Mouse (Mus musculus) erythroblast, embryonic 14.5 days (primary cell): ENCODE results near the gene Zfp629.

Experiments used
- GATA1 ChIP-seq: IDR thresholded peaks from 2 replicates; pipeline ENCODE4 v1.6.1; 2012; ENCODE audit warnings: low read length, inconsistent platforms, mixed read lengths
- TAL1 ChIP-seq: IDR thresholded peaks from 3 replicates; pipeline ENCODE4 v1.6.1; 2012; ENCODE audit warnings: low read length, inconsistent platforms, mixed read lengths

DNA sequence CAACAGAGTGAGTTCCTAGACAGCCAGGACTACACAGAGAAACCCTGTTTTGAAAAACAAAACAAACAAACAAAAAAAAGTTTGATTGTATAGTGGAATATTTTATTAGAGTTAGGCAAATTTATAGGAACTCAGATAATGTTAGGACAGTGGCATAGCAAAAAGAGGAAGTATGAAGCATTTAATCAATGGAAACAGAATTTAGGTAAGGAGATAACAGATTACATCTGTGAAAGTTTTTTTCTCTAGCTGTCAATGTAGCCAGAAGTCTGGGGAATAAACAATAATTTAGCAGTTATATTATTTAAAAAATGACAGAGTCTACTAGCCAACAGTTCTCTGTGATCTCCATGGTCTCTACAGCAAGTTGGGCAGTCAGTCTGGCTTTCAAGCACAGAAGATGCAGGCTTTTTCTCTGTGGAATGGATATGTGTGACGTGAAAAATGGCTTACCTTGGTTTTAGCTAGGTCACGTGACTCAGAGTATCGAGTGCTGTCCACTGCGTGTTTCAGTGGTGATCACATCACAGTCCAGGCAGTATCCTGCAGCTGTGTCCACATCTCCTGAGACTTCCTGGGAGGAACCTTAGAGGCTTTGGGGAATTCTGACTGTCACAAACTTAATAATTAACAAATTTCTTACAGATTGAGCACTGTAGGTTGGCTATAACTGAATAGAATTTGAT is 33.1 kb upstream of the Zfp629 start:
- TF ChIP-seq TAL1 (no peak), GATA1 (no peak)
